Mouse (Mus musculus) stomach, postnatal 0 days (tissue): ENCODE measurements at regions not wholly inside any gene's neighbourhood (a gene's known extent, or its start where the extent isn't known, plus 50 kb on each side); places are given as distances from the start of the nearest gene placed in this dataset.

Source experiments
- CTCF ChIP-seq: IDR thresholded peaks from 2 replicates; pipeline ENCODE4 v1.5.1; 2016; ENCODE audit warnings: antibody characterized with exemption, low read depth, mild to moderate bottlenecking, moderate library complexity
- EP300 ChIP-seq: optimal IDR thresholded peaks from 2 replicates; pipeline ENCODE3; 2016; ENCODE audit warnings: antibody characterized with exemption

DNA sequence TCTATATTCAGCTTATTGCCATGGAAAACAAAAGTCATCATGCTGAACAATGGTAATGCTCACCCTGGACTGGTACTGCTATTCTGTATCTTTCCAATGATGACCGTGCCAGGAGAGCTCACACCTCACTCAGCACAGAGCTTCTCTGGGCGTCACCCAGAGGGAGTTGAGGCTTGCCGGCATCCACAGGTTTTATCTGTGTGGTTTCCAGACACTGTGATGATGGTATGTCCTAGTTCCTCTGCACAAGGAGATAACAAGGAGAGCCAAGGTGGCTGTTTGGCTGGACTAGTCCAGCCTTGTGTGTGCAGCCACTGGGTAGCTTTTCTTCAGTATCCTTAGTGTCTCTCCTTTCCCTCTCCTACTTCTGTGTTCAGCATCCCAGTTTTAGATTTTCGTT lies 255.4 kb downstream of the Lyplal1 start:
- TF ChIP-seq CTCF (no peak), EP300 (no peak)
